8 mouse cellular contexts compared by ENCODE assay signal in the genomic region with DNA sequence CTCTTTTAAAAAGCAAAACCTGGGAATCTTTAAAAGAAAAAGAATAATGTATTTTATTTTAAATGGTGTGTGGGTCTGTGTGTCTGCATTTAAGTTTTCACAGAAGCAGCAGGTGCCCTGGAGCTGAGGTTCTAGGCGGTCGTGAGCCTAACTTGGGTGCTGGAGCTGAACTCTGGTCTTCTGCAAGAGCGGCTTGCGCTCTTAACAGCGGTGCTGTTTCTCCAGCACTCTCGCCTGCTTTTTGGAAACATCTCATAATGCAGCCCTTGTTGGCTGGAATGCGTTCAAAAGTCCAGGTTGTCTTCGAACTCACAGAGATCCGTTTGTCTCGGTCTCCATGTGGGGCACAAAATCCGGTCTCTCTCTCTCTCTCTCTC. TPM values are rescaled to one million over a fixed set of nuclear protein-coding genes. Genes with fewer than 3 reads are reported as not detected.
DNase-seq lines count a peak whose midpoint lies in the region; ATAC-seq lines count a peak whose summit lies in the region.

No protein-coding gene starts in this region.

- peak; percentile 9; the same call in 1 of the 2 replicates for ATAC-seq in hindbrain, embryonic 14.5 days (ENCODE audit: low FRiP score)
- ATAC-seq in lung, embryonic 15.5 days (ENCODE audit: borderline replicate concordance, extremely low read depth, low FRiP score, low TSS enrichment), result no peak
- peak; percentile 12; the same call in 1 of the 2 replicates for ATAC-seq in stomach, embryonic 16.5 days (ENCODE audit: insufficient read depth, low FRiP score)

- 10% methylated on average over 11 of the region's 11 CpGs for WGBS in hindbrain, embryonic 14.5 days
- 10% methylated on average over 11 of the region's 11 CpGs for WGBS in lung, embryonic 15.5 days
- 4% methylated on average over 11 of the region's 11 CpGs for WGBS in stomach, embryonic 16.5 days

- H3K4me2 ChIP-seq in hindbrain, embryonic 14.5 days (replicated peaks), result peak overlapping the region; percentile 93
- H3K4me2 ChIP-seq in lung, embryonic 15.5 days, result peak overlapping the region; percentile 62
- H3K4me2 ChIP-seq in stomach, embryonic 16.5 days (ENCODE audit: low read depth, low read length), result peak overlapping the region; percentile 75

- H3K36me3 ChIP-seq in hindbrain, embryonic 14.5 days (replicated peaks; ENCODE audit: control insufficient read depth, insufficient read depth), result no peaks in the 10 kb centered on the region
- H3K36me3 ChIP-seq in lung, embryonic 15.5 days, result peaks cover 26% of the 10 kb centered on the region
- peaks cover 8% of the 10 kb centered on the region for H3K36me3 ChIP-seq in stomach, embryonic 16.5 days (ENCODE audit: control insufficient read depth, insufficient read depth, low read length)

- H3K27ac ChIP-seq in hindbrain, embryonic 14.5 days, result no peak overlapping the region
- H3K27ac ChIP-seq in lung, embryonic 15.5 days, result peak overlapping the region; percentile 99
- peak overlapping the region; percentile 82 for H3K27ac ChIP-seq in stomach, embryonic 16.5 days (ENCODE audit: low read length)

- 0 out of 2 replicates have a peak, but pooled peaks cover 6% of the 10 kb centered on the region for H3K4me1 ChIP-seq in hindbrain, embryonic 14.5 days (replicated peaks; ENCODE audit: control insufficient read depth, insufficient read depth, low read length)
- H3K4me1 ChIP-seq in lung, embryonic 15.5 days, result peaks cover 18% of the 10 kb centered on the region
- H3K4me1 ChIP-seq in stomach, embryonic 16.5 days (ENCODE audit: control insufficient read depth, insufficient read depth, low read length), result peaks cover 14% of the 10 kb centered on the region

- H3K27me3 ChIP-seq in hindbrain, embryonic 14.5 days (ENCODE audit: control insufficient read depth, insufficient read depth, low read length), result no peaks in the 10 kb centered on the region
- no peaks in the 10 kb centered on the region for H3K27me3 ChIP-seq in lung, embryonic 15.5 days
- no peaks in the 10 kb centered on the region for H3K27me3 ChIP-seq in stomach, embryonic 16.5 days (ENCODE audit: control insufficient read depth, insufficient read depth, low read length)

- no peaks in the 10 kb centered on the region for H3K9me3 ChIP-seq in hindbrain, embryonic 14.5 days (ENCODE audit: control insufficient read depth, low read length)
- no peaks in the 10 kb centered on the region for H3K9me3 ChIP-seq in lung, embryonic 15.5 days
- no peaks in the 10 kb centered on the region for H3K9me3 ChIP-seq in stomach, embryonic 16.5 days (replicated peaks; ENCODE audit: control insufficient read depth, low read length)

- peak; percentile 26 to 35 for DNase-seq in cerebellum, postnatal 10 days
- no peak for DNase-seq in cerebellum, adult 8-10 months
- peak; percentile 50 for DNase-seq in thymus, postnatal 4 days
- no peak for DNase-seq in thymus, postnatal 0 days (ENCODE audit: low spot score)
- DNase-seq in hindbrain, embryonic 14.5 days (ENCODE audit: low spot score), result no peak
- no peak for DNase-seq in adrenal gland, adult 2 months

- H3K4me3 ChIP-seq in hindbrain, embryonic 14.5 days (replicated peaks; ENCODE audit: low read length), result peak overlapping the region; percentile 78
- H3K4me3 ChIP-seq in lung, embryonic 15.5 days, result peak overlapping the region; percentile 96
- peak overlapping the region; percentile 97 for H3K4me3 ChIP-seq in stomach, embryonic 16.5 days (replicated peaks; ENCODE audit: low read length)

- H3K9ac ChIP-seq in hindbrain, embryonic 14.5 days, result peak overlapping the region; percentile 32; the same call in 1 of the 2 replicates
- peak overlapping the region; percentile 58 for H3K9ac ChIP-seq in lung, embryonic 15.5 days
- H3K9ac ChIP-seq in stomach, embryonic 16.5 days (ENCODE audit: low read length), result peak overlapping the region; percentile 75

RNA-seq across cellular contexts. Expression of gene Cdk2, which starts 0.5 kb away (rescaled TPM):
- polyA plus RNA-seq in thymus, postnatal 0 days (2015; fragmentation: Nextera tagmentation; extraction: Ambion mirVana), result 115 and 117 TPM in 2 replicates
- 17.1 and 21.0 TPM in 2 replicates for polyA plus RNA-seq in hindbrain, embryonic 14.5 days (2014; fragmentation: Nextera tagmentation; extraction: Ambion mirVana)
- 108 and 110 TPM in 2 replicates for polyA plus RNA-seq in lung, embryonic 15.5 days (2015; fragmentation: Nextera tagmentation; extraction: Ambion mirVana)
- polyA plus RNA-seq in stomach, embryonic 16.5 days (2015; fragmentation: Nextera tagmentation; extraction: Ambion mirVana), result 76.7 and 81.2 TPM in 2 replicates
- 10 to 100 TPM; 12.6 to 16.2 TPM for total RNA-seq in adrenal gland, adult 2 months (2021)
- 10.5 and 10.7 TPM in 2 replicates for polyA plus RNA-seq in adrenal gland, adult 2 months (2012; rRNA removed)

RNA-seq across cellular contexts. Expression of gene Pmel, which starts 1.3 kb away (rescaled TPM):
- polyA plus RNA-seq in thymus, postnatal 0 days (2015; fragmentation: Nextera tagmentation; extraction: Ambion mirVana), result 1.1 and 1.3 TPM in 2 replicates
- polyA plus RNA-seq in hindbrain, embryonic 14.5 days (2014; fragmentation: Nextera tagmentation; extraction: Ambion mirVana), result 0.79 and 0.85 TPM in 2 replicates
- 1.2 and 1.3 TPM in 2 replicates for polyA plus RNA-seq in lung, embryonic 15.5 days (2015; fragmentation: Nextera tagmentation; extraction: Ambion mirVana)
- 1.6 and 3.0 TPM in 2 replicates for polyA plus RNA-seq in stomach, embryonic 16.5 days (2015; fragmentation: Nextera tagmentation; extraction: Ambion mirVana)
- total RNA-seq in adrenal gland, adult 2 months (2021), result 1 to 10 TPM in 1 of 2 experiments, under 1 TPM in 1; 0.86 to 1.0 TPM
- 0.30 and 0.76 TPM in 2 replicates for polyA plus RNA-seq in adrenal gland, adult 2 months (2012; rRNA removed)

RNA-seq across cellular contexts. Expression of gene Rab5b, which starts 9.2 kb away (rescaled TPM):
- 45.3 and 46.5 TPM in 2 replicates for polyA plus RNA-seq in thymus, postnatal 0 days (2015; fragmentation: Nextera tagmentation; extraction: Ambion mirVana)
- polyA plus RNA-seq in hindbrain, embryonic 14.5 days (2014; fragmentation: Nextera tagmentation; extraction: Ambion mirVana), result 95.6 and 109 TPM in 2 replicates
- polyA plus RNA-seq in lung, embryonic 15.5 days (2015; fragmentation: Nextera tagmentation; extraction: Ambion mirVana), result 73.8 and 77.8 TPM in 2 replicates
- polyA plus RNA-seq in stomach, embryonic 16.5 days (2015; fragmentation: Nextera tagmentation; extraction: Ambion mirVana), result 85.1 and 87.8 TPM in 2 replicates
- 100 to 1,000 TPM; 112 to 127 TPM for total RNA-seq in adrenal gland, adult 2 months (2021)
- 46.5 and 69.5 TPM in 2 replicates for polyA plus RNA-seq in adrenal gland, adult 2 months (2012; rRNA removed)

RNA-seq across cellular contexts. Expression of gene Suox, which starts 31.4 kb away (rescaled TPM):
- 13.4 and 16.9 TPM in 2 replicates for polyA plus RNA-seq in thymus, postnatal 0 days (2015; fragmentation: Nextera tagmentation; extraction: Ambion mirVana)
- polyA plus RNA-seq in hindbrain, embryonic 14.5 days (2014; fragmentation: Nextera tagmentation; extraction: Ambion mirVana), result 11.5 and 12.7 TPM in 2 replicates
- 12.3 and 13.8 TPM in 2 replicates for polyA plus RNA-seq in lung, embryonic 15.5 days (2015; fragmentation: Nextera tagmentation; extraction: Ambion mirVana)
- polyA plus RNA-seq in stomach, embryonic 16.5 days (2015; fragmentation: Nextera tagmentation; extraction: Ambion mirVana), result 17.7 and 24.4 TPM in 2 replicates
- 10 to 100 TPM; 29.2 to 32.7 TPM for total RNA-seq in adrenal gland, adult 2 months (2021)
- 10.2 and 10.8 TPM in 2 replicates for polyA plus RNA-seq in adrenal gland, adult 2 months (2012; rRNA removed)

RNA-seq across cellular contexts. Expression of gene Dgka, which starts 39.4 kb away (rescaled TPM):
- polyA plus RNA-seq in thymus, postnatal 0 days (2015; fragmentation: Nextera tagmentation; extraction: Ambion mirVana), result 135 and 136 TPM in 2 replicates
- polyA plus RNA-seq in hindbrain, embryonic 14.5 days (2014; fragmentation: Nextera tagmentation; extraction: Ambion mirVana), result 6.9 and 7.7 TPM in 2 replicates
- polyA plus RNA-seq in lung, embryonic 15.5 days (2015; fragmentation: Nextera tagmentation; extraction: Ambion mirVana), result 9.5 and 10.5 TPM in 2 replicates
- 28.2 and 36.1 TPM in 2 replicates for polyA plus RNA-seq in stomach, embryonic 16.5 days (2015; fragmentation: Nextera tagmentation; extraction: Ambion mirVana)
- total RNA-seq in adrenal gland, adult 2 months (2021), result 10 to 100 TPM; 11.4 to 26.1 TPM
- polyA plus RNA-seq in adrenal gland, adult 2 months (2012; rRNA removed), result 10.5 and 11.0 TPM in 2 replicates

Comparison
In these comparisons a context has a peak if more than half of its experiments do, and no peak if none do; other contexts are left out.
1. DNase-seq: peak in cerebellum, postnatal 10 days (2 of 2) and thymus, postnatal 4 days (single experiment); none in cerebellum, adult 8-10 months (single experiment), thymus, postnatal 0 days (single experiment), hindbrain, embryonic 14.5 days (single experiment) and adrenal gland, adult 2 months (single experiment).
2. Peak in every context shown above with its lines, with median percentiles within 50 percentile points of each other: H3K4me2 ChIP-seq, H3K4me3 ChIP-seq and H3K9ac ChIP-seq.